Mouse (Mus musculus): ENCODE data around the gene Map6.

- no peak for TF ChIP-seq CTCF (IDR thresholded peaks at IDR 0.05; ENCODE audit: extremely low read depth, insufficient read depth, insufficient read length, insufficient replicate concordance)
- TF ChIP-seq POLR2A (IDR thresholded peaks at IDR 0.05; ENCODE audit: low read depth, low read length) = no peak
Measured at GRCm38 (mm10) chr7:99386030-99386429, 118.8 kb downstream of the Map6 start.

Measured in spleen, adult 2 months (tissue).